Mouse (Mus musculus) left cerebral cortex, adult 2 months (tissue): ENCODE measurements around the gene Olfr1443. TPM values are rescaled to one million over a fixed set of nuclear protein-coding genes. Genes with fewer than 3 reads are reported as not detected.
"Not testable (repeated sequence)": the region's sequence is repeated elsewhere in the genome, so short reads cannot be mapped to it uniquely, and the experiment has no call there.

Experiments used
- DNase-seq, 2 experiments: peaks; one replicate each; pipeline ENCODE4 v3.0.0; 2021 to 2022; ENCODE audit warnings: low spot score in 2 of 2, mixed read lengths in 1 of 2; ENCODE audit errors: extremely low spot score in 1 of 2
- H3K27ac ChIP-seq: fragments of 200-600 bp; 2 replicates; pipeline ENCODE4 v1.8.1; 2022
- H3K4me3 ChIP-seq: fragments of 200-600 bp; 2 replicates; pipeline ENCODE4 v1.8.1; 2022
- CTCF ChIP-seq: fragments of 200-600 bp; IDR thresholded peaks from 2 replicates; pipeline ENCODE4 v1.8.1; 2022; ENCODE audit warnings: antibody characterized with exemption, mild to moderate bottlenecking, moderate library complexity
- intact Hi-C: fragments of 180-260 bp; cut with DNase I; formaldehyde crosslinking; loops from one replicate; pipeline ENCODE4 v1.15.1; 2025
- total RNA-seq, 2 experiments: library from RNA; stranded (reverse); gene quantifications; 2 replicates each; pipeline ENCODE4 v1.2.3; 2021

Olfr1443 gene
- total RNA-seq, 2 experiments from 2014 or later, result not detected

DNA sequence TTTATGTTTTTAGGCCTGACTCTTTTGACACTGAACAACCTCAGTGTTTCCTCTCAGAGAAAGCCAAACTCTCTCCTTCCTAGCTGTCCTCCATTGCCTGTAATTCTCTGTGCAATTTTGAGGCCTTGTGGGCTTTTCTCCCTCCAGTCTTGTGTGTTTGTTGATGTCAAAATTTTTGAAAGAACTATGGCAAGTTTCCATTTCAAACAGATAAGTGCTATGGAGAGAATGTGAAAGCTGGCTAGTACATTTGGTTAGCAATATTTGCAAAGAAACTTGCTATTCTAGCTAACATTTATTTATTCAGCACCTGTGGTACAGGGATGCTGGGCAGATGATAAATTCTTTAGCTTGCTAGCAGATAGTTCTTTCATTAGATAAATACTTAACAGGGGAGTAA lies 18.3 kb downstream of the Olfr1443 start:
- intact Hi-C loops, result no loop called here
- no peak overlapping the region for H3K4me3 ChIP-seq
- TF ChIP-seq CTCF, result no peak
- DNase-seq, result no peak
- no peak overlapping the region for H3K27ac ChIP-seq

DNA sequence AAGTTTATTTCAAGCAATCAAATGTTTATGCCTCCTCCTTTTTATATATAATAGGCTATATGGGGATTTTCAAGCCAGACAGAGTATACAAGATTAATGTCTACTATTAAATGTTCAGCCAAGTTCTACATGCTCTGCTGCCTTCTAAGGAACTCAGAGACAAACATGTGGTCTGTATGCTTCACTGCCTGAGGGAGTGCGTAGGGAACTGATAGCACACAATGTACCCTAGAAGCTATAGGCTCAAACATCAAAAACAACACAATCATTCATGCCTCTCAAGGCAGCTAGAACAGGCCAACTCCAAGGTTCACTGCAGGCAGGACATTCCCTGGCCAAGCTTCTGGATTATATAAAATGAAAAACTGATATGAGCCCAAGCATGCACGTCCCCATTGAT lies 30.5 kb downstream of the Olfr1443 start:
- Histone ChIP-seq H3K4me3 (no peak overlapping the region), H3K27ac (no peak overlapping the region)
- TF ChIP-seq CTCF, result no peak
- intact Hi-C loops, result no loop called here
- no peak for DNase-seq

DNA sequence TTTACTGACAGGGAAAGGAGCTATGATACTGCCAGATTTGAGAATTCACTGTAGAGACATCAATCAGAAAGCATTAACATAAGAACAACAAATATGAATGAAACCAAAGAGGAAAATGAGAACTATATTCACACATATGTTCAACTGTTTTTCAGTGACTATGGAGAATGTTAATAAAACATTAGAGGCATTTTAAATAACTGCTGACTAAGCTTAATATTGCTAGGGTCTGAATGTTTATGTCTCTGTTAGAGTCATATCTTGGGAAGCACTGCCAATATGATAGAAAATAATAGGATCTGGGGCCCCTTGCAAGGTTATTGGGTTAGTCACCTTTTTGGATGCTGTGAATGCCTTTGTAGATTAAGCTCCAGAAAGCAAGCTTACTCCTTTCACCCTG lies 31.1 kb downstream of the Olfr1443 start:
- TF ChIP-seq CTCF, result no peak
- no peak overlapping the region for H3K4me3 ChIP-seq
- intact Hi-C loops, result no loop called here
- no peak overlapping the region for H3K27ac ChIP-seq
- no peak for DNase-seq

DNA sequence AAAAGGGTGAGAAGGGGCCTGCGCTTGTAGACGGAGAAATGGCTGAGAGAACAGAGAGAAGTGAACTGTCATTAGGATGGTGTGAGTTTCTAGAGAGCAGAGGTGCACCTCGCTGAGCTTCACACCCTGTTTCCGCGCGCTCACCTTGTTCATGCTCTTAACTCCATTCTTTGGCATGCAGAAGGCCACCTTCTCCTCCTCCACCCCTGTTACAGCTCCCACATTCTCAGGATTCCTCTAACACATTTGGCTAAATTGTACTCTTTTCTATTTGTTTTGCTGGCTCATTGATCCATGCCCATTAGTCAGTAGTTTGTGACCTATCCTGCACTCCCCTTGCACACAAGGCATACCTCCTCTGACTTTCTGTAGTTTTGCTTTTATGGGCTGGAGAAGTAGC lies 41.3 kb downstream of the Olfr1443 start:
- no peak for TF ChIP-seq CTCF
- intact Hi-C loops, result no loop called here
- H3K4me3 ChIP-seq, result no peak overlapping the region
- DNase-seq, result no peak
- no peak overlapping the region for H3K27ac ChIP-seq

DNA sequence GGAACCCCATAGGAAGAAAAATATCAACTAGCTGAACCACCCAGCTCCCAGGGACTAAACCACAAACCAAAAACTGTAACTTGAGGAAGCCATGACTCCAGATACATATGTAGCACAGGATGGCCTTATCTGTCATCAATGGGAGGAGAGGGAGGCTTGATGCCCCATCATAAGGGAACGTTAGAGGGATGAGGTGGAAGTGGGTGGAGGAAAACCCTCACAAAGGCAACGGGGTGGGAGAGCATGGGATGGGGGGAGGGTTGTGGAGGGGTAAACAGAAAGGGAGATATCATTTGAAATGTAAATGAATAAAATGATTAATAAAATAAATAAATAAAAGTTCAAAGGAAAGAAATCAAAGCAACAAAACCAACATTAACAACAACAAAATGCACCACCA lies 42.6 kb downstream of the Olfr1443 start:
- Histone ChIP-seq H3K27ac (no peak overlapping the region), H3K4me3 (no peak overlapping the region)
- intact Hi-C loops, result no loop called here
- no peak for TF ChIP-seq CTCF
- no peak for DNase-seq

DNA sequence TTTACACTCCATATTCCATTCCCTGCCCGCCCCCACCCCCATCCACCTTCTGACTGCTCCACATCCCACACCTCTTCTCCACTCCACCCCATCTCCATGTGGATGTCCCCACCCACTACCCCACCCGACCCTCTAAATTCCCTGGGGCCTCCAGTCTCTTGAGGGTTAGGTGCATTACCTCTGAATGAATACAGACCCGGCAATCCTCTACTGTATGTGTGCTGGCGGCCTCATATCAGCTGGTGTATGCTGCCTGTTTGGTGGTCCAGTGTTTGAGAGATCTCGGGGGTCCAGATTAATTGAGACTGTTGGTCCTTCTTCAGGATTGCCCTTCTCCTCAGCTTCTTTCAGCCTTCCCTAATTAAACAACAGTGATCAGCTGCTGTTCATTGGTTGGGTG lies 43.0 kb downstream of the Olfr1443 start:
- H3K4me3 ChIP-seq, H3K27ac ChIP-seq, intact Hi-C loops, DNase-seq: not testable (repeated sequence)

DNA sequence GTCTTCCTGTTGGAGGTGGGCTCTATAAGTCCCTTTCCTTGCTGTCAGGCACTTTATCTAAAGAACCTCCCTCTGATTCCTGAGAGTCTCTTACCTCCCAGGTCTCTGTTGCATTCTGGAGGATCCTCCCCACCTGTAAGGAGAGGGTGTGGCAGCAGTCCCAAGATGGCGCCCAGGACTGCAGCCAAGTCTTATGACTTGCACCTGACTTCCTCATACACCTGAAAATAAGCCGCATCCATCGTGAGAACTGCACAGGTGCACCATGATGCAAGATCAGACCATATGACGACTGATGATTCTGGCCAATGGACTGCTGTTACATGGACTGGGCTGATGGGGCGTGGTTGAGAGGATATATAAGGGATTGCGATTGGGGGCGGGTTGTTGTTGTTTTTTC lies 43.7 kb downstream of the Olfr1443 start:
- DNase-seq, H3K4me3 ChIP-seq, intact Hi-C loops, H3K27ac ChIP-seq: not testable (repeated sequence)

DNA sequence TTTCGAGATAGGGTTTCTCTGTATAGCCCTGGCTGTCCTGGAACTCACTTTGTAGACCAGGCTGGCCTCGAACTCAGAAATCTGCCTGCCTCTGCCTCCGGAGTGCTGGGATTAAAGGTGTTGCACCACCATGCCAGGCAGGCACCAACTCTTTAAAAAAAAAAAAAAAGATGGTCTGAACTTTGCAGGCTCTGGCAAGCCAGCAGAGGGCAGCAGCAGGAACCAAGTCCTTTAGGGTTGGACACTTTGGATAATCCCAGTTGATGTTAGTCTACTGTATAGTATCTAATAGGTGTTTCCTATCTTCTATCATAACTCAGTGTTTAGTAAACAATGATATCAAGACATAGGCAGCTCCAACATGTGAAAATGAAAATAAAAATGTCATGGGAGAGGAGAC lies 44.4 kb downstream of the Olfr1443 start:
- no peak for DNase-seq
- Histone ChIP-seq H3K4me3 (no peak overlapping the region), H3K27ac (no peak overlapping the region)
- TF ChIP-seq CTCF, result peak; percentile 53
- intact Hi-C loops, result loop anchor here (2.0 kb wide), 1 partner anchor 74 kb away; the partner anchor contains the start of genes Lpxn and Zfp91

DNA sequence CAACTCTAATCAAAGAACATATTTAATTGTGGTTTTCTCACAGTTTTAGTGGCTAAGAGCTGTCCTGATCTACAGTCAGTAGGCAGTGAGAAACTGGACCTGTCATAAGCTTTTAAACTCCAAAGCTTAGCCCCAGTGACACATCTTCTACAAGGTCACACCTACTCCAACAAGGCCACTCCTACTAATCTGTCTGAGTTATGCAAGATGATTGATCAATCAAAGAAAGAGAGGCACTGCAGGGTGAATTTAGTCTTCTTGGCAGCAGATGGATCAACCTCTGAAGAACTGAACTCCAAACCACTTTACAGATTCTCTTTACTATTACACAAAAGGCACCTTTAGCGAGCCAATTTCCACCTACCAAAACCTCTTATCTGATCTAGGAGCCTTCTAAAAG lies 47.9 kb downstream of the Olfr1443 start:
- TF ChIP-seq CTCF, result no peak
- H3K4me3 ChIP-seq, result no peak overlapping the region
- no peak for DNase-seq
- no peak overlapping the region for H3K27ac ChIP-seq
- intact Hi-C loops, result no loop called here

DNA sequence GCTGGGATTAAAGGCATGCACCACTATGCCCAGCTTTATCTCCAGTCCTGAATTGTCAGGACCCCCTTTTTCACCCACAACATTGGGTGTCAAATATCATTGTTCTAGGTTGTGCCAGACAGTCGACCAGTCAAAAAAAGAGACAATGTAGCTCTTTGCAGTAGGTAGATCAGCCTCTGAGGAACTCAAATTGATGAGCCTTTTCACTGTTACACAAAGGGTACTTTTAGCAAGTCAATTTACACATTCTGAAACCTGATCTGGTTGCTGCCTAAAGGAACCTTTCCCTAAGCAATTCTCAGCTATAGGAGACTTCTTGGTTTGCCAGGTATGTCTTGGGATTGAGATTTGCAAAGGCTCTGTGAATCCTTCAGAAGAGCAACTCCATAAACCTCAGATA lies 53.1 kb downstream of the Olfr1443 start:
- TF ChIP-seq CTCF, result no peak
- intact Hi-C loops, result no loop called here
- no peak for DNase-seq
- Histone ChIP-seq H3K4me3 (no peak overlapping the region), H3K27ac (no peak overlapping the region)

DNA sequence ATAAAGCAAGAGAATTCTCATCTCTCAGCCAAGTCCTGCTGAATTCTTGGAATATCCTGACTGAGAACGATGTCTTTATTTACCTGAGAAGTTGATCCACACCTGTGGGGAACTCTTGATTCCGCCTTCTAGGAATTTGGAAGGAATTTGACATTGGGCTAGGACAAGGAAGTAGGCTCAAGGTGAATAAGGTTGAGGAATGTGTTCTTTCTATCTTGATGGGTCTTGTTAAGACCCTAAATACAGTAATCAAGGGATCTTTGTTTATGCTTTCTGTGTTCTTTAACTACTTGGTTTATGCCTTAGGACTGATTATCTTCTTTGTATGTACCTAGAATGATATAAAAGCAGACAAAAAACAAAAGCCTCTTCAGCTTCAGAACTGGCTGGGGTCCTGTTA lies 54.0 kb downstream of the Olfr1443 start:
- TF ChIP-seq CTCF, result no peak
- DNase-seq, result no peak
- H3K27ac ChIP-seq, result no peak overlapping the region
- intact Hi-C loops, result no loop called here
- no peak overlapping the region for H3K4me3 ChIP-seq

Other genes with a start within 250 kb of the Olfr1443 start
- 1 to 10 TPM; 6.8 to 7.4 TPM for gene Mpeg1, start 217.3 kb upstream of the Olfr1443 start, total RNA-seq
- gene Dtx4, start 176.7 kb upstream of the Olfr1443 start, total RNA-seq, result 10 to 100 TPM; 36.0 to 36.3 TPM
- 1 to 10 TPM; 1.5 to 2.2 TPM for gene Fam111a, start 132.4 kb upstream of the Olfr1443 start, total RNA-seq
- under 1 TPM in 1 of 2 experiments, not detected in 1; 0.29 TPM for gene Gm4952, start 78.1 kb upstream of the Olfr1443 start, total RNA-seq
- gene Glyat, start 44.8 kb upstream of the Olfr1443 start, total RNA-seq, result not detected
- not detected for gene Olfr1442, start 7.7 kb upstream of the Olfr1443 start, total RNA-seq
- not detected for gene Keg1, start 17.7 kb downstream of the Olfr1443 start, total RNA-seq
- 1 to 10 TPM; 2.3 to 4.0 TPM for gene Cntf, start 87.5 kb downstream of the Olfr1443 start, total RNA-seq
- 10 to 100 TPM; 89.2 to 97.0 TPM for gene Zfp91, start 118.0 kb downstream of the Olfr1443 start, total RNA-seq
- gene Lpxn, start 118.1 kb downstream of the Olfr1443 start, total RNA-seq, result 1 to 10 TPM; 1.4 to 1.5 TPM
- not detected for gene Gm5244, start 168.6 kb downstream of the Olfr1443 start, total RNA-seq
- not detected for gene Olfr1444, start 179.2 kb downstream of the Olfr1443 start, total RNA-seq
- gene Olfr1445, start 205.7 kb downstream of the Olfr1443 start, total RNA-seq, result not detected
- not detected for gene Olfr1446, start 215.4 kb downstream of the Olfr1443 start, total RNA-seq
- gene Olfr1447, start 225.6 kb downstream of the Olfr1443 start, total RNA-seq, result not detected
- gene Olfr1448, start 246.3 kb downstream of the Olfr1443 start, total RNA-seq, result not detected